In genomic region chr11:63090986-63091385, GRCm38 (mm10) we compare ENCODE assay signal across 25 mouse cellular contexts. TPM values are rescaled to one million over a fixed set of nuclear protein-coding genes. Genes with fewer than 3 reads are reported as not detected.
"Had no signal": no experiment of that assay in that cellular context is flagged by ENCODE, and none has a peak within 500 bp of the region (broad histone marks: within the 10 kb centered on the region; RNA-seq: fewer than 3 reads in every experiment).

No protein-coding gene starts in this region.

- ATAC-seq: lung, postnatal 0 days; midbrain, embryonic 15.5 days had no signal

- H3K4me2 ChIP-seq: limb, embryonic 12.5 days; liver, embryonic 15.5 days; midbrain, embryonic 11.5 days; midbrain, embryonic 15.5 days; neural tube, embryonic 12.5 days; stomach, embryonic 15.5 days had no signal

- H3K4me1 ChIP-seq: liver, embryonic 15.5 days; megakaryocyte, embryonic 14.5 days; midbrain, embryonic 15.5 days; neural tube, embryonic 12.5 days; stomach, embryonic 15.5 days had no signal

- H3K36me3 ChIP-seq: limb, embryonic 12.5 days; liver, embryonic 15.5 days; midbrain, embryonic 15.5 days; neural tube, embryonic 12.5 days; stomach, embryonic 15.5 days had no signal

- H3K9me3 ChIP-seq: limb, embryonic 12.5 days; liver, embryonic 15.5 days; megakaryocyte, embryonic 14.5 days; midbrain, embryonic 15.5 days; neural tube, embryonic 12.5 days; stomach, embryonic 15.5 days had no signal

- H3K27ac ChIP-seq: kidney, postnatal 0 days; liver, embryonic 15.5 days; midbrain, embryonic 15.5 days; neural tube, embryonic 12.5 days; stomach, embryonic 15.5 days had no signal

- H3K9ac ChIP-seq: limb, embryonic 12.5 days; liver, embryonic 15.5 days; midbrain, embryonic 15.5 days; neural tube, embryonic 12.5 days; stomach, embryonic 15.5 days had no signal

- H3K4me3 ChIP-seq: limb, embryonic 12.5 days; liver, embryonic 15.5 days; megakaryocyte, embryonic 14.5 days; midbrain, embryonic 15.5 days; neural tube, embryonic 12.5 days; stomach, embryonic 15.5 days had no signal

- DNase-seq: kidney, adult 9 months; kidney, postnatal 36 days; liver; lung, adult 2 months; lung, postnatal 36 days; retina, postnatal 1 day; right cerebral cortex, postnatal 4 days; thymus, adult 2 months; thymus, postnatal 25 days had no signal

- H3K27me3 ChIP-seq: limb, embryonic 12.5 days; liver, embryonic 15.5 days; midbrain, embryonic 15.5 days; neural tube, embryonic 12.5 days; stomach, embryonic 15.5 days had no signal

RNA-seq across cellular contexts. Expression of gene Tekt3, which starts 29.5 kb away (rescaled TPM):
- total RNA-seq: layer of hippocampus, adult 18-20 months; left cerebral cortex, adult 18-20 months; left cerebral cortex, postnatal 14 days; monocyte, adult 5-6 weeks; neutrophil, adult 5-6 weeks had no signal
- polyA plus RNA-seq: kidney, postnatal 0 days; limb, embryonic 12.5 days; liver, embryonic 15.5 days; midbrain, embryonic 11.5 days; midbrain, embryonic 15.5 days; neural tube, embryonic 12.5 days; spleen, adult 2 months; stomach, embryonic 15.5 days; urinary bladder, adult 2 months had no signal

RNA-seq across cellular contexts. Expression of gene Pmp22, which starts 37.8 kb away (rescaled TPM):
- total RNA-seq: monocyte, adult 5-6 weeks; neutrophil, adult 5-6 weeks had no signal
